Mouse (Mus musculus): ENCODE measurements around the gene Fbxl15. TPM values are rescaled to one million over a fixed set of nuclear protein-coding genes. Genes with fewer than 3 reads are reported as not detected.
A peak's percentile ranks its signal among the peaks of the same experiment; 100 is the strongest.

The Fbxl15 gene
- polyA plus RNA-seq, 1 experiment from 2014 or later, result 18.9 TPM

- Histone ChIP-seq H3K9ac (ENCODE audit: low read depth, low read length) (no peak overlapping the region), H3K4me3 (ENCODE audit: low read length) (no peak overlapping the region), H3K27me3 (replicated peaks; ENCODE audit: control insufficient read depth, insufficient read depth, low read length) (peaks cover 71% of the 10 kb centered on the region), H3K9me3 (ENCODE audit: control insufficient read depth, low read length) (no peaks in the 10 kb centered on the region), H3K27ac (ENCODE audit: low read length) (peak overlapping the region; percentile 48), H3K4me2 (ENCODE audit: low read depth, low read length) (no peak overlapping the region), H3K36me3 (ENCODE audit: control insufficient read depth, insufficient read depth, low read length) (no peaks in the 10 kb centered on the region), H3K4me1 (ENCODE audit: control insufficient read depth, insufficient read depth, low read length) (peaks cover 37% of the 10 kb centered on the region)
- peak; percentile 34; the same call in 1 of the 2 replicates for ATAC-seq
- WGBS, result 27% methylated on average over 6 of the region's 6 CpGs
These were observed 6.7 kb upstream of the Fbxl15 start for GRCm38 (mm10) chr19:46321101-46321943.

GRCm38 (mm10) chr19:46322144-46322995, 5.6 kb upstream of the Fbxl15 start:
- H3K27ac ChIP-seq (ENCODE audit: low read length), result no peak overlapping the region; the same call in 1 of the 2 replicates
- peaks cover 47% of the 10 kb centered on the region for H3K4me1 ChIP-seq (ENCODE audit: control insufficient read depth, insufficient read depth, low read length)
- no peaks in the 10 kb centered on the region for H3K9me3 ChIP-seq (ENCODE audit: control insufficient read depth, low read length)
- ATAC-seq, result no peak
- no peak overlapping the region for H3K9ac ChIP-seq (ENCODE audit: low read depth, low read length)
- H3K4me3 ChIP-seq (ENCODE audit: low read length), result no peak overlapping the region
- H3K36me3 ChIP-seq (ENCODE audit: control insufficient read depth, insufficient read depth, low read length), result no peaks in the 10 kb centered on the region
- WGBS, result 55% methylated on average over 11 of the region's 11 CpGs
- no peak overlapping the region for H3K4me2 ChIP-seq (ENCODE audit: low read depth, low read length)
- peaks cover 70% of the 10 kb centered on the region for H3K27me3 ChIP-seq (replicated peaks; ENCODE audit: control insufficient read depth, insufficient read depth, low read length)

GRCm38 (mm10) chr19:46322996-46323572, 4.9 kb upstream of the Fbxl15 start:
- peaks cover 64% of the 10 kb centered on the region for H3K27me3 ChIP-seq (replicated peaks; ENCODE audit: control insufficient read depth, insufficient read depth, low read length)
- ATAC-seq, result no peak
- no peak overlapping the region for H3K4me3 ChIP-seq (ENCODE audit: low read length)
- H3K9ac ChIP-seq (ENCODE audit: low read depth, low read length), result no peak overlapping the region
- no peaks in the 10 kb centered on the region for H3K36me3 ChIP-seq (ENCODE audit: control insufficient read depth, insufficient read depth, low read length)
- H3K4me2 ChIP-seq (ENCODE audit: low read depth, low read length), result no peak overlapping the region
- peaks cover 50% of the 10 kb centered on the region for H3K4me1 ChIP-seq (ENCODE audit: control insufficient read depth, insufficient read depth, low read length)
- H3K27ac ChIP-seq (ENCODE audit: low read length), result no peak overlapping the region
- WGBS, result 78% methylated on average over 13 of the region's 13 CpGs
- H3K9me3 ChIP-seq (ENCODE audit: control insufficient read depth, low read length), result no peaks in the 10 kb centered on the region

- peaks cover 59% of the 10 kb centered on the region for H3K27me3 ChIP-seq (replicated peaks; ENCODE audit: control insufficient read depth, insufficient read depth, low read length)
- ATAC-seq, result no peak
- WGBS, result 70% methylated on average over 5 of the region's 5 CpGs
These were observed 4.3 kb upstream of the Fbxl15 start for GRCm38 (mm10) chr19:46323716-46324115.

DNA sequence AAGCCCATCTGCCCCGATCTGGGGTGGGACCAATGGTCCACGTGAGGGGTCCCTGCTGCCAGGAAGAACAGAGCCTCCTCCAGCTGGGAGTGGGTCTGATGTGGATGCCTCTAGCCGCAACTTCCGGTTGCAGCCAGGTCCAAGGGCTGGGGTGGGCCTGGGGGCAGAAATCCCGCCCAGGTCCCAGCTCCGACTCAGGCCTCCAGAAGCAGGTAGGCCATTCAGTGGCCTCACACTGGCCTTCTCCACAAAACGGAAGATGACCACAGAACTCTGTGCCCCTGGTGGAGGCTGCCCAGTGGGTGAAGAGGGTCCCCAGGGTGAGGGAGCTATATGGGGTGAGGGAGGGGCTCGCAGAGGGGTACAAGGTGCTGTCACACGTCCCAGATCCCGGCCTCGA, 3.6 kb upstream of the Fbxl15 start:
- WGBS, result 70% methylated on average over 11 of the region's 11 CpGs
- Histone ChIP-seq H3K36me3 (ENCODE audit: control insufficient read depth, insufficient read depth, low read length) (no peaks in the 10 kb centered on the region), H3K9ac (ENCODE audit: low read depth, low read length) (no peak overlapping the region), H3K4me2 (ENCODE audit: low read depth, low read length) (no peak overlapping the region), H3K9me3 (ENCODE audit: control insufficient read depth, low read length) (no peaks in the 10 kb centered on the region), H3K4me1 (ENCODE audit: control insufficient read depth, insufficient read depth, low read length) (peaks cover 41% of the 10 kb centered on the region), H3K4me3 (ENCODE audit: low read length) (no peak overlapping the region), H3K27ac (ENCODE audit: low read length) (no peak overlapping the region), H3K27me3 (replicated peaks; ENCODE audit: control insufficient read depth, insufficient read depth, low read length) (peaks cover 52% of the 10 kb centered on the region)
- ATAC-seq, result no peak

More at GRCm38 (mm10) chr19:46323716-46324115, 4.3 kb upstream of the Fbxl15 start:
- H3K9ac ChIP-seq (ENCODE audit: low read depth, low read length), result no peak overlapping the region
- no peak overlapping the region for H3K4me2 ChIP-seq (ENCODE audit: low read depth, low read length)
- no peaks in the 10 kb centered on the region for H3K36me3 ChIP-seq (ENCODE audit: control insufficient read depth, insufficient read depth, low read length)
- peaks cover 44% of the 10 kb centered on the region for H3K4me1 ChIP-seq (ENCODE audit: control insufficient read depth, insufficient read depth, low read length)
- H3K9me3 ChIP-seq (ENCODE audit: control insufficient read depth, low read length), result no peaks in the 10 kb centered on the region
- no peak overlapping the region for H3K27ac ChIP-seq (ENCODE audit: low read length)
- H3K4me3 ChIP-seq (ENCODE audit: low read length), result no peak overlapping the region

GRCm38 (mm10) chr19:46324918-46325317, 3.1 kb upstream of the Fbxl15 start:
- no peaks in the 10 kb centered on the region for H3K9me3 ChIP-seq (ENCODE audit: control insufficient read depth, low read length)

DNA sequence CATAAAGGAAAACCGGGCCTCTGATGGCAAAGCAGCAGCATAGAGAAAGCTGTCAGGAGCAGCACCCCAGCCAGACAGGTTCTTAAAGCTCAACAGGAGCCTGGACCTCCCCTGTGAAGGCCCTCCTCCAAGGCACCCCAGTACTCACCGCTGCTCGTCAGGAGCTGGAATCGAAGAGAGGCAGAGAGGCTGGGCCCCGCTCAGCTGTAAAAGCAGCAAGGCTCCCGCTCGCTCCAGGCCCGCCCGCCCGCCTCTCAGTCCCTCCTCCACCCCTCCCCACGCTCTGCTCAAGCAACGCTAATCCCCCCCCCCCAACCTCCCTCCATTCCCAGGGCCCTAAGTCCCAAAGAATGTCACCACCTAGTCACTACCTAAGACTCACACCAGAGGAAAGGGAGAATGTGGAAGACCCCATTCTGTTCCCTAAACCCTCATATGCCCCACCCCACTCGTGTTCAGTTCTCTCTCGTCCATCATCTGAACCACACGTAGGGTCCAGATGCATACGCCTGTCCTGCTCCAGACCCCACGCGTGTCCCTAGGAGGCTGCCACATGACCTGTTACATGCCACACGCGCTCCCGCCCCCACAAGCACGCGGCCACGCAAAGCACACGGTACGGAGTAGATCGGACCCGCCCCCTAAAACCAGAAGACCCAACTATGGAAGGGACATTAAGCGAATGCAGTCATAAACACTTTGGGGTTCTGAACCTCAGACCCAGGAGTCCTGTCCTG, 1.8 kb upstream of the Fbxl15 start:
- peaks cover 6% of the 10 kb centered on the region; the same call in 1 of the 2 replicates for H3K36me3 ChIP-seq (ENCODE audit: control insufficient read depth, insufficient read depth, low read length)
- no peak overlapping the region for H3K9ac ChIP-seq (ENCODE audit: low read depth, low read length)
- peaks cover 43% of the 10 kb centered on the region for H3K4me1 ChIP-seq (ENCODE audit: control insufficient read depth, insufficient read depth, low read length)
- H3K4me2 ChIP-seq (ENCODE audit: low read depth, low read length), result peak overlapping the region; percentile 98
- ATAC-seq, result no peak
- H3K4me3 ChIP-seq (ENCODE audit: low read length), result peak overlapping the region; percentile 72; the same call in 1 of the 2 replicates
- H3K27ac ChIP-seq (ENCODE audit: low read length), result no peak overlapping the region
- WGBS, result 8% methylated on average over 29 of the region's 29 CpGs
- H3K9me3 ChIP-seq (ENCODE audit: control insufficient read depth, low read length), result no peaks in the 10 kb centered on the region
- H3K27me3 ChIP-seq (replicated peaks; ENCODE audit: control insufficient read depth, insufficient read depth, low read length), result peaks cover 48% of the 10 kb centered on the region

More at GRCm38 (mm10) chr19:46324918-46325317, 3.1 kb upstream of the Fbxl15 start:
- no peak overlapping the region for H3K4me3 ChIP-seq (ENCODE audit: low read length)
- H3K9ac ChIP-seq (ENCODE audit: low read depth, low read length), result no peak overlapping the region
- H3K4me2 ChIP-seq (ENCODE audit: low read depth, low read length), result no peak overlapping the region
- no peaks in the 10 kb centered on the region for H3K36me3 ChIP-seq (ENCODE audit: control insufficient read depth, insufficient read depth, low read length)
- H3K4me1 ChIP-seq (ENCODE audit: control insufficient read depth, insufficient read depth, low read length), result peaks cover 43% of the 10 kb centered on the region
- ATAC-seq, result no peak
- H3K27ac ChIP-seq (ENCODE audit: low read length), result no peak overlapping the region
- peaks cover 48% of the 10 kb centered on the region for H3K27me3 ChIP-seq (replicated peaks; ENCODE audit: control insufficient read depth, insufficient read depth, low read length)
- WGBS, result 68% methylated on average over 5 of the region's 5 CpGs

GRCm38 (mm10) chr19:46326756-46327305, 1.2 kb upstream of the Fbxl15 start, which contains the start of gene Psd:
TSS of gene Psd (minus strand) at chr19:46327156.
- H3K9me3 ChIP-seq (ENCODE audit: control insufficient read depth, low read length), result no peaks in the 10 kb centered on the region
- peaks cover 37% of the 10 kb centered on the region for H3K4me1 ChIP-seq (ENCODE audit: control insufficient read depth, insufficient read depth, low read length)
- peak within 1 kb of the TSS; percentile 72 for H3K4me3 ChIP-seq (ENCODE audit: low read length)
- peak within 1 kb of the TSS; percentile 98 for H3K4me2 ChIP-seq (ENCODE audit: low read depth, low read length)
- 1% methylated on average over 35 of the region's 35 CpGs for WGBS
- peak within 1 kb of the TSS; percentile 77 for H3K9ac ChIP-seq (ENCODE audit: low read depth, low read length)
- ATAC-seq, result no peak
- peak within 1 kb of the TSS; percentile 95 for H3K27ac ChIP-seq (ENCODE audit: low read length)
- peaks cover 6% of the 10 kb centered on the region; the same call in 1 of the 2 replicates for H3K36me3 ChIP-seq (ENCODE audit: control insufficient read depth, insufficient read depth, low read length)
- H3K27me3 ChIP-seq (replicated peaks; ENCODE audit: control insufficient read depth, insufficient read depth, low read length), result peaks cover 48% of the 10 kb centered on the region

Measured in intestine, embryonic 16.5 days (tissue).